24 mouse cellular contexts compared by ENCODE assay signal in genomic region chr6:72159861-72160395, GRCm38 (mm10).
A peak's percentile ranks its signal among the peaks of the same experiment; 100 is the strongest.
DNase-seq lines count a peak whose midpoint lies in the region; ATAC-seq and TF ChIP-seq lines count a peak whose summit lies in the region.
"Had no signal": no experiment of that assay in that cellular context is flagged by ENCODE, and none has a peak within 500 bp of the region (broad histone marks: within the 10 kb centered on the region; RNA-seq: fewer than 3 reads in every experiment).

No protein-coding gene starts in this region.

- H3K4me3 ChIP-seq in liver, adult 2 months (ENCODE audit: insufficient read depth, low read depth, low read length): no peak overlapping the region
- H3K4me3 ChIP-seq in midbrain, embryonic 11.5 days (ENCODE audit: low read depth, low read length): no peak overlapping the region
- H3K4me3 ChIP-seq in midbrain, embryonic 10.5 days: no peak overlapping the region
- no peak overlapping the region for H3K4me3 ChIP-seq in myocyte
- H3K4me3 ChIP-seq: embryonic facial prominence, embryonic 10.5 days; embryonic facial prominence, embryonic 13.5 days; erythroblast, embryonic 14.5 days; forebrain, embryonic 12.5 days; forebrain, embryonic 15.5 days; hindbrain, embryonic 12.5 days; hindbrain, embryonic 15.5 days had no signal

- no peak for TF ChIP-seq POLR2A in liver, adult 2 months (IDR thresholded peaks at IDR 0.05; ENCODE audit: extremely low read depth, insufficient read depth, low read length)
- TF ChIP-seq POLR2A in myocyte (IDR thresholded peaks at IDR 0.05; ENCODE audit: insufficient read length, low read depth): no peak

- 79% methylated on average over 10 of the region's 10 CpGs for WGBS in liver, adult 2 months
- 90% methylated on average over 10 of the region's 10 CpGs for WGBS in midbrain, embryonic 11.5 days
- 88% methylated on average over 10 of the region's 10 CpGs for WGBS in midbrain, embryonic 10.5 days

- no peak for TF ChIP-seq CTCF in liver, adult 2 months (IDR thresholded peaks at IDR 0.05; ENCODE audit: low read depth, low read length)

- peaks cover 30% of the 10 kb centered on the region for H3K4me1 ChIP-seq in liver, adult 2 months (ENCODE audit: control insufficient read depth, insufficient read depth, low read length)
- H3K4me1 ChIP-seq in midbrain, embryonic 11.5 days (ENCODE audit: control insufficient read depth, insufficient read depth, low read length): no peaks in the 10 kb centered on the region; the same call in 1 of the 2 replicates
- H3K4me1 ChIP-seq in midbrain, embryonic 10.5 days: 0 out of 2 replicates have a peak, but pooled peaks cover 7% of the 10 kb centered on the region
- H3K4me1 ChIP-seq: forebrain, embryonic 12.5 days; hindbrain, embryonic 12.5 days had no signal

- H3K27ac ChIP-seq in liver, adult 2 months (replicated peaks; ENCODE audit: insufficient read depth, low read depth, low read length): peak overlapping the region; percentile 91
- H3K27ac ChIP-seq in midbrain, embryonic 11.5 days (ENCODE audit: low read depth, low read length): no peak overlapping the region
- no peak overlapping the region for H3K27ac ChIP-seq in midbrain, embryonic 10.5 days (replicated peaks)
- H3K27ac ChIP-seq: embryonic facial prominence, embryonic 10.5 days; embryonic facial prominence, embryonic 13.5 days; forebrain, embryonic 12.5 days; forebrain, embryonic 15.5 days; hindbrain, embryonic 12.5 days; hindbrain, embryonic 15.5 days had no signal

- no peak overlapping the region for H3K4me2 ChIP-seq in midbrain, embryonic 11.5 days
- no peak overlapping the region for H3K4me2 ChIP-seq in myocyte (ENCODE audit: low read depth)
- H3K4me2 ChIP-seq: embryonic facial prominence, embryonic 13.5 days; forebrain, embryonic 12.5 days; forebrain, embryonic 15.5 days; heart, embryonic 11.5 days; hindbrain, embryonic 12.5 days; hindbrain, embryonic 15.5 days had no signal

- DNase-seq in adrenal gland, adult 8-10 months: peak; percentile 36
- no peak for DNase-seq in adrenal gland, postnatal 4 days (ENCODE audit: low spot score in 2 of 2)
- no peak for DNase-seq in liver, adult 2 months (ENCODE audit: extremely low read depth, low read depth, low spot score)
- no peak for DNase-seq in liver
- DNase-seq in midbrain, embryonic 11.5 days (ENCODE audit: low spot score, missing footprints): peak; percentile 12
- DNase-seq in midbrain, embryonic 10.5 days (ENCODE audit: low spot score): no peak
- DNase-seq: cerebellum, adult 11-12 months; cerebellum, adult 8-10 months; cerebellum, postnatal 10 days; cerebellum, postnatal 36 days; embryo, embryonic 11 days; gastrocnemius, postnatal 10 days; heart, adult 11 months had no signal

- no peak overlapping the region for H3ac ChIP-seq in myocyte (ENCODE audit: control insufficient read depth, insufficient read length)

- ATAC-seq in midbrain, embryonic 11.5 days (ENCODE audit: low FRiP score): no peak
- no peak for ATAC-seq in CD4-positive, CD25-positive, alpha-beta regulatory T cell, adult 4 months
- ATAC-seq: activated CD4-positive, CD25-positive, alpha-beta regulatory T cell, adult 4 months; forebrain, embryonic 15.5 days had no signal

- H3K9me3 ChIP-seq in midbrain, embryonic 11.5 days (ENCODE audit: control insufficient read depth, low read length): no peaks in the 10 kb centered on the region
- no peaks in the 10 kb centered on the region for H3K9me3 ChIP-seq in midbrain, embryonic 10.5 days (replicated peaks)
- H3K9me3 ChIP-seq: embryonic facial prominence, embryonic 10.5 days; embryonic facial prominence, embryonic 13.5 days; forebrain, embryonic 12.5 days; forebrain, embryonic 15.5 days; hindbrain, embryonic 12.5 days; hindbrain, embryonic 15.5 days had no signal

- H3K9ac ChIP-seq in liver, adult 2 months (ENCODE audit: low read depth, low read length): no peak overlapping the region
- H3K9ac ChIP-seq in midbrain, embryonic 11.5 days (ENCODE audit: low read length): no peak overlapping the region
- H3K9ac ChIP-seq: embryonic facial prominence, embryonic 13.5 days; forebrain, embryonic 12.5 days; forebrain, embryonic 15.5 days; hindbrain, embryonic 12.5 days; hindbrain, embryonic 15.5 days had no signal

- H3K79me2 ChIP-seq in liver, adult 2 months (ENCODE audit: control insufficient read depth, insufficient read depth, low read length): no peaks in the 10 kb centered on the region
- H3K79me2 ChIP-seq in myocyte (ENCODE audit: control insufficient read depth, insufficient read depth): no peaks in the 10 kb centered on the region

- no peaks in the 10 kb centered on the region for H3K27me3 ChIP-seq in liver, adult 2 months (ENCODE audit: control insufficient read depth, insufficient read depth, low read length)
- H3K27me3 ChIP-seq in midbrain, embryonic 11.5 days (ENCODE audit: control insufficient read depth, insufficient read depth, low read length): no peaks in the 10 kb centered on the region
- no peaks in the 10 kb centered on the region for H3K27me3 ChIP-seq in midbrain, embryonic 10.5 days (ENCODE audit: low read depth, poor library complexity, severe bottlenecking)
- no peaks in the 10 kb centered on the region for H3K27me3 ChIP-seq in myocyte (ENCODE audit: control insufficient read depth, insufficient read depth, insufficient read length)
- H3K27me3 ChIP-seq: embryonic facial prominence, embryonic 13.5 days; forebrain, embryonic 12.5 days; forebrain, embryonic 15.5 days; hindbrain, embryonic 12.5 days; hindbrain, embryonic 15.5 days had no signal

- peaks cover 4% of the 10 kb centered on the region for H3K36me3 ChIP-seq in liver, adult 2 months (ENCODE audit: control insufficient read depth, insufficient read depth, low read length)
- H3K36me3 ChIP-seq in midbrain, embryonic 11.5 days (ENCODE audit: control insufficient read depth, insufficient read depth, low read length): no peaks in the 10 kb centered on the region
- peaks cover 3% of the 10 kb centered on the region for H3K36me3 ChIP-seq in midbrain, embryonic 10.5 days
- H3K36me3 ChIP-seq in myocyte (ENCODE audit: control insufficient read depth, insufficient read depth): peaks cover 4% of the 10 kb centered on the region
- H3K36me3 ChIP-seq: forebrain, embryonic 12.5 days had no signal

TF ChIP-seq in myocyte, 11 proteins besides CTCF, POLR2A, EP300 and RAD21:
- TF ChIP-seq E2F4 (IDR thresholded peaks at IDR 0.05; ENCODE audit: insufficient read depth) (no peak), SRF (IDR thresholded peaks at IDR 0.05; ENCODE audit: control insufficient read depth, insufficient read length, low read depth) (no peak), MYOG (IDR thresholded peaks at IDR 0.05; ENCODE audit: control insufficient read depth in 1 of 3, insufficient read depth in 1 of 3, insufficient read length in 2 of 3, low read depth in 2 of 3) (peak in 2 of 3 experiments; percentile 31 to 66), MYOD1 (IDR thresholded peaks at IDR 0.05; ENCODE audit: control insufficient read depth in 1 of 3, insufficient read length in 2 of 3, low read depth in 2 of 3) (peak in 2 of 3 experiments; percentile 35 to 75)
TF ChIP-seq in myocyte: peak in this region for 2.

Comparison
In these comparisons a context has a peak if more than half of its experiments do, and no peak if none do; other contexts are left out.
1. DNase-seq: peak in adrenal gland, adult 8-10 months (single experiment) and midbrain, embryonic 11.5 days (single experiment); none in adrenal gland, postnatal 4 days (0 of 2), liver, adult 2 months (single experiment), liver (single experiment) and midbrain, embryonic 10.5 days (single experiment).